In the genomic region with DNA sequence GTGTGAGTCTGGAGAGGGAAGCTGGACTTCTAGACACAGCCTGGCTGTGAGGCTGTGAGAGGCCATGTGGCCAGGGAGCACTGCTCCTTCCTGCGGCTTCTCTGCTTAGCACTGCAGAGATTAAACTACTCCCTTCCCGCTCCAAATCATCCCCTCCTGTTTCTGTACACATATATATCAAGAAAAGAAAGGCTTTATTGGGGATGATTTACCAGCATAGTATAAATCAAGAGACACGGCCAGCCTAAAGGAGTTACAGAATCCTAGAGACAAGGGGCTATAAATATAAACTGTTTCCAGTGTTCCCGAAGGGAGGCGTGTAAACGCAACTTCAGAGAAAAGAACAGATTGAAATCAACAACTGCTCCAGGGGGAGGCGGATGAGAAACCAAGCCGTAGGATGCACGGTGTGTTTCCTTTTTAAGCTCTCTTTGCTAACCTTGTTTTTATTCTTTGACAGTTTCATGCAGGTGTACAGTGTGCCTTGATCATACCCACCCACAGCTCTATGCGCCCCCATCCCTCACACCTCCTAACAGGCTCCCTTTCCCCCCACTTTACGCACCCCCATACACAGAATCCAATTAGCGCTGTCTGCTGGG, we compare ENCODE assay signal across 13 mouse cellular contexts. TPM values are rescaled to one million over a fixed set of nuclear protein-coding genes. Genes with fewer than 3 reads are reported as not detected.
A peak's percentile ranks its signal among the peaks of the same experiment; 100 is the strongest.
DNase-seq lines count a peak whose midpoint lies in the region; ATAC-seq and TF ChIP-seq lines count a peak whose summit lies in the region.
"Had no signal": no experiment of that assay in that cellular context is flagged by ENCODE, and none has a peak within 500 bp of the region (broad histone marks: within the 10 kb centered on the region; RNA-seq: fewer than 3 reads in every experiment).

No protein-coding gene starts in this region.

- H3K27me3 ChIP-seq in forebrain, postnatal 0 days (ENCODE audit: insufficient read depth, low read length): no peaks in the 10 kb centered on the region
- no peaks in the 10 kb centered on the region for H3K27me3 ChIP-seq in forebrain, embryonic 12.5 days
- H3K27me3 ChIP-seq in midbrain, embryonic 15.5 days (replicated peaks): no peaks in the 10 kb centered on the region

- TF ChIP-seq CTCF in forebrain, postnatal 0 days (IDR thresholded peaks at IDR 0.05; ENCODE audit: low read depth): no peak
- TF ChIP-seq CTCF in olfactory bulb, adult 2 months (IDR thresholded peaks at IDR 0.05; ENCODE audit: insufficient read depth, low read depth, low read length): no peak

- ATAC-seq in forebrain, postnatal 0 days: no peak
- no peak for ATAC-seq in forebrain, embryonic 12.5 days (ENCODE audit: low FRiP score)
- ATAC-seq in midbrain, embryonic 15.5 days (replicated peaks): no peak
- ATAC-seq: inflammation-experienced regulatory T-cells, adult 6 months; lung, postnatal 0 days had no signal

- 0 out of 2 replicates have a peak overlapping the region, but pooled peaks have one; percentile 4 for H3K27ac ChIP-seq in forebrain, postnatal 0 days (ENCODE audit: low read depth, low read length)
- no peak overlapping the region for H3K27ac ChIP-seq in forebrain, embryonic 12.5 days
- H3K27ac ChIP-seq in olfactory bulb, adult 2 months (ENCODE audit: insufficient read depth, low read depth, low read length): peak overlapping the region; percentile 96
- H3K27ac ChIP-seq in midbrain, embryonic 15.5 days: no peak overlapping the region

- WGBS in forebrain, postnatal 0 days: 63% methylated on average over 12 of the region's 12 CpGs
- WGBS in forebrain, embryonic 12.5 days: 83% methylated on average over 12 of the region's 12 CpGs
- 31% methylated on average over 12 of the region's 12 CpGs for WGBS in olfactory bulb, adult 2 months
- WGBS in midbrain, embryonic 15.5 days: 63% methylated on average over 12 of the region's 12 CpGs

- no peak overlapping the region for H3K4me3 ChIP-seq in forebrain, postnatal 0 days (ENCODE audit: low read depth, low read length)
- H3K4me3 ChIP-seq in forebrain, embryonic 12.5 days (replicated peaks): no peak overlapping the region
- H3K4me3 ChIP-seq in olfactory bulb, adult 2 months (ENCODE audit: insufficient read depth, low read depth, low read length): no peak overlapping the region
- H3K4me3 ChIP-seq in midbrain, embryonic 15.5 days: no peak overlapping the region

- H3K4me1 ChIP-seq in forebrain, postnatal 0 days (ENCODE audit: insufficient read depth): no peaks in the 10 kb centered on the region
- H3K4me1 ChIP-seq in forebrain, embryonic 12.5 days: no peaks in the 10 kb centered on the region
- H3K4me1 ChIP-seq in olfactory bulb, adult 2 months (ENCODE audit: control insufficient read depth, insufficient read depth, low read length): peaks cover 11% of the 10 kb centered on the region
- H3K4me1 ChIP-seq in midbrain, embryonic 15.5 days: no peaks in the 10 kb centered on the region

- no peak for DNase-seq in forebrain, postnatal 0 days
- DNase-seq in layer of hippocampus, adult 18-20 months (ENCODE audit: low spot score in 2 of 2): peak; percentile 44 to 77
- DNase-seq in layer of hippocampus, postnatal 25 days (ENCODE audit: extremely low spot score in 1 of 2, low spot score in 1 of 2): no peak
- peak; percentile 22 to 40 for DNase-seq in layer of hippocampus, postnatal 14 days (ENCODE audit: low spot score in 2 of 2)
- no peak for DNase-seq in gastrocnemius, postnatal 36 days
- DNase-seq: adrenal gland, postnatal 10 days; cerebellum, adult 8-10 months had no signal

- intact Hi-C loops in gastrocnemius, postnatal 36 days (cut with DNase I): loop anchor here (5.0 kb wide), 2 partner anchors 47 to 172 kb away; partner anchors contain the start of gene Ppp1r36

- no peaks in the 10 kb centered on the region for H3K9me3 ChIP-seq in forebrain, postnatal 0 days (ENCODE audit: low read length)
- no peaks in the 10 kb centered on the region for H3K9me3 ChIP-seq in forebrain, embryonic 12.5 days
- no peaks in the 10 kb centered on the region for H3K9me3 ChIP-seq in midbrain, embryonic 15.5 days

- no peak overlapping the region for H3K9ac ChIP-seq in forebrain, postnatal 0 days
- no peak overlapping the region for H3K9ac ChIP-seq in forebrain, embryonic 12.5 days
- no peak overlapping the region for H3K9ac ChIP-seq in midbrain, embryonic 15.5 days

- H3K4me2 ChIP-seq in forebrain, postnatal 0 days (ENCODE audit: low read depth): no peak overlapping the region
- no peak overlapping the region for H3K4me2 ChIP-seq in forebrain, embryonic 12.5 days
- no peak overlapping the region for H3K4me2 ChIP-seq in midbrain, embryonic 15.5 days

- TF ChIP-seq POLR2A in olfactory bulb, adult 2 months (IDR thresholded peaks at IDR 0.05; ENCODE audit: insufficient read depth, low read depth, low read length): no peak

- H3K36me3 ChIP-seq in forebrain, postnatal 0 days (ENCODE audit: insufficient read depth): no peaks in the 10 kb centered on the region
- H3K36me3 ChIP-seq in forebrain, embryonic 12.5 days (replicated peaks): no peaks in the 10 kb centered on the region
- H3K36me3 ChIP-seq in midbrain, embryonic 15.5 days (replicated peaks): no peaks in the 10 kb centered on the region

RNA-seq across cellular contexts. Expression of gene Ppp1r36, which starts 47.4 kb away (rescaled TPM):
- total RNA-seq in forebrain, postnatal 0 days (2014; rRNA removed): 1.1 and 1.8 TPM in 2 replicates
- polyA plus RNA-seq in forebrain, postnatal 0 days (2015; fragmentation: Nextera tagmentation; extraction: Ambion mirVana): 2.2 and 2.7 TPM in 2 replicates
- polyA plus RNA-seq in forebrain, embryonic 12.5 days (2016; fragmentation: Nextera tagmentation; extraction: Ambion mirVana): 0.13 and 0.93 TPM in 2 replicates
- 1 to 10 TPM; 1.5 to 1.9 TPM for total RNA-seq in layer of hippocampus, adult 18-20 months (2021)
- 1 to 10 TPM in 1 of 2 experiments, under 1 TPM in 1; 0.92 to 1.5 TPM for total RNA-seq in layer of hippocampus, postnatal 25 days (2021)
- 1 to 10 TPM; 1.1 to 3.0 TPM for total RNA-seq in layer of hippocampus, postnatal 14 days (2021)
- not detected in 2 replicates for polyA plus RNA-seq in olfactory bulb, adult 2 months (2012; ENCODE audit: insufficient read depth, insufficient read length, low replicate concordance, missing spikeins)
- not detected for total RNA-seq in gastrocnemius, postnatal 36 days (2021)
- 0.73 and 1.0 TPM in 2 replicates for polyA plus RNA-seq in midbrain, embryonic 15.5 days (2015; fragmentation: Nextera tagmentation; extraction: Ambion mirVana)
- total RNA-seq: granulocyte monocyte progenitor cell, adult 5-6 weeks had no signal
- polyA plus RNA-seq: inflammation-experienced regulatory T-cells, adult 6 months had no signal

Comparison
In these comparisons a context has a peak if more than half of its experiments do, and no peak if none do; other contexts are left out.
1. DNase-seq: peak in layer of hippocampus, adult 18-20 months (2 of 2) and layer of hippocampus, postnatal 14 days (2 of 2); none in forebrain, postnatal 0 days (single experiment), layer of hippocampus, postnatal 25 days (0 of 2) and gastrocnemius, postnatal 36 days (0 of 2).
2. H3K27ac ChIP-seq: peak in forebrain, postnatal 0 days (single experiment) and olfactory bulb, adult 2 months (single experiment); none in forebrain, embryonic 12.5 days (single experiment) and midbrain, embryonic 15.5 days (single experiment).